Mouse (Mus musculus) neural tube, embryonic 13.5 days (tissue): ENCODE data around the gene Ube2h. TPM values are rescaled to one million over a fixed set of nuclear protein-coding genes. Genes with fewer than 3 reads are reported as not detected.

Experiments used
- ATAC-seq: fragments of 200-750 bp; cut with Nextera tagmentation; 2 replicates; pipeline ENCODE4 v1.8.0; 2017; ENCODE audit warnings: low read depth, mild to moderate bottlenecking, moderate TSS enrichment, moderate library complexity
- H3K27ac ChIP-seq: fragments of 300-500 bp; sonication (generic); replicated peaks from 2 replicates; pipeline ENCODE4 v1.5.1; 2015; ENCODE audit warnings: moderate library complexity, mild to moderate bottlenecking, inconsistent platforms
- H3K27me3 ChIP-seq: fragments of 300-500 bp; sonication (generic); 2 replicates; pipeline ENCODE4 v1.6.1; 2015; ENCODE audit warnings: mild to moderate bottlenecking, inconsistent platforms
- H3K36me3 ChIP-seq: fragments of 300-500 bp; sonication (generic); 2 replicates; pipeline ENCODE4 v1.6.1; 2015; ENCODE audit warnings: mild to moderate bottlenecking, inconsistent platforms
- H3K4me1 ChIP-seq: fragments of 300-500 bp; sonication (generic); replicated peaks from 2 replicates; pipeline ENCODE4 v1.6.1; 2015; ENCODE audit warnings: inconsistent platforms
- H3K4me2 ChIP-seq: fragments of 300-500 bp; sonication (generic); 2 replicates; pipeline ENCODE4 v1.6.1; 2015; ENCODE audit warnings: inconsistent platforms, mild to moderate bottlenecking, moderate library complexity
- H3K4me3 ChIP-seq: fragments of 300-500 bp; sonication (generic); 2 replicates; pipeline ENCODE4 v1.5.1; 2015; ENCODE audit warnings: mild to moderate bottlenecking, inconsistent platforms
- H3K9ac ChIP-seq: fragments of 300-500 bp; sonication (generic); 2 replicates; pipeline ENCODE4 v1.6.1; 2015; ENCODE audit warnings: moderate library complexity, mild to moderate bottlenecking, inconsistent platforms
- H3K9me3 ChIP-seq: fragments of 300-500 bp; sonication (generic); 2 replicates; pipeline ENCODE4 v1.6.1; 2016; ENCODE audit warnings: inconsistent platforms
- WGBS: fragments of 180-500 bp; shearing (Covaris S2); methylation state at CpG from one replicate; pipeline ENCODE4 v1.1.7; 2015; 5-methylcytosine and 5-hydroxymethylcytosine counted together
- polyA plus RNA-seq: library from polyadenylated mRNA; unstranded; fragments of >200 nt; fragmentation: Nextera tagmentation; extraction: Ambion mirVana; gene quantifications from 2 replicates; pipeline ENCODE4 v1.2.1, GENCODE M21; 2015

Ube2h gene
- polyA plus RNA-seq, 1 experiment from 2014 or later: 65.8 TPM

DNA sequence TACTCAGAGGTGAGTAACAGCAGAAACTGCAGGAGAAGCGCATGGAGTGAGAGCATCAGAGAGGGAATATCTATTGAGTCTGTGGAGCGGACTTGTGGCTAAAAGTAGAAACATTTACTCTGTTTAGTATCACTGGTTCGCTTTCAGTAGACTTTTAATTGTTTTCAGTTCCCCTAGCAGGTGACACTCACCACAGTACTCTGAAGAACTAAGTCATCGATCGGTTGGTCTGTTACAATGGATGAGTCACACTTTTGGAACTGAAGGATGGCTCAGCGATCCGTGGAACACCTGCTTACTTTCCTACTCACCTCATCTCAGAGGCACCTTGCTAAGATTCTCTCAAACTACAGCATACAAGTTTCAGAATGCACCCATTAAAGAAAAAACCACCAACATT lies 64.2 kb downstream of the Ube2h start:
- Histone ChIP-seq H3K36me3 (peaks cover 32% of the 10 kb centered on the region), H3K4me1 (no peaks in the 10 kb centered on the region), H3K27me3 (no peaks in the 10 kb centered on the region), H3K4me3 (no peak overlapping the region), H3K9me3 (no peaks in the 10 kb centered on the region), H3K9ac (no peak overlapping the region), H3K4me2 (no peak overlapping the region), H3K27ac (no peak overlapping the region)
- 93% methylated on average over 7 of the region's 7 CpGs for WGBS
- ATAC-seq: no peak

DNA sequence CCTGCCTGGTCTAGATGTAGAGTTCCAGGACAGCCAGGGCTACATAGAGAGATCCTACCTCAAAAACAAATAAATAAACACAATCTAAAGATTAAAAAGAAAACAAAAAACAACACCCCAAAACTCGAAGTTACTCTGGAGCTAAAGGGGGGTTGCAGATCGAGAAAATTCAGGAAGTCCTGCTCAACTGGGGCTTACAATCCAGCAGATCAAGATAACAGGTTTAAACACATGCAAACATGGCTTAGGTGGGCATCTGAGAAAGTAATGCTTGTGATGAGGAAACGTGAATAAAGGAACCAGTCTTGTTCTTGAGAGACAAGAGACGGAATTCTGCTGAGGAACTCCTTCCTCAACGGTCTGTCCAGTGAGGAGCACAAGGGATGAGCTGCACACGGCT lies 65.1 kb downstream of the Ube2h start:
- WGBS: 85% methylated on average over 6 of the region's 6 CpGs
- H3K4me1 ChIP-seq: no peaks in the 10 kb centered on the region
- no peaks in the 10 kb centered on the region for H3K27me3 ChIP-seq
- H3K27ac ChIP-seq: no peak overlapping the region
- peaks cover 30% of the 10 kb centered on the region for H3K36me3 ChIP-seq
- no peaks in the 10 kb centered on the region for H3K9me3 ChIP-seq
- ATAC-seq: no peak
- H3K4me2 ChIP-seq: no peak overlapping the region
- H3K4me3 ChIP-seq: no peak overlapping the region
- no peak overlapping the region for H3K9ac ChIP-seq

DNA sequence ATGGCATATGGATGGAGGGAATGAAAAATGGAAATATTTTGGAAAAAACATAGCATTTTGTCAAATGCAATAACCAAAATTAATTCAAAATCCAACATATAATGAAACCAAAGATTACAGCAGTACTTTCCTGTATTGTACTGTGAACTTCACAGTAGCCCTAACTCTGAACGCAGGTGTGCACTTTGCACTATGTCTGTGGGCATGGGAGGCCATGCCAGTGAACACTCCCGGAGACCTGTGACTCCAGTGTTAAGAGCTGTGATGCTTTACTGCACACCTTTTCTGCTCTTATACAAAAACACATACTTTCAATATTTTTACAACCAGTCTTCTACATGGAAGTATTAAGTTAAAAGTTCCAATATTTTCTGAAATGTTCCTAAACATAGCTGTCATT lies 66.3 kb downstream of the Ube2h start:
- WGBS: 97% methylated on average over 2 of the region's 2 CpGs
- Histone ChIP-seq H3K36me3 (peaks cover 36% of the 10 kb centered on the region), H3K27me3 (no peaks in the 10 kb centered on the region), H3K27ac (no peak overlapping the region), H3K4me1 (no peaks in the 10 kb centered on the region), H3K9me3 (no peaks in the 10 kb centered on the region), H3K4me3 (no peak overlapping the region), H3K9ac (no peak overlapping the region), H3K4me2 (no peak overlapping the region)
- ATAC-seq: no peak

DNA sequence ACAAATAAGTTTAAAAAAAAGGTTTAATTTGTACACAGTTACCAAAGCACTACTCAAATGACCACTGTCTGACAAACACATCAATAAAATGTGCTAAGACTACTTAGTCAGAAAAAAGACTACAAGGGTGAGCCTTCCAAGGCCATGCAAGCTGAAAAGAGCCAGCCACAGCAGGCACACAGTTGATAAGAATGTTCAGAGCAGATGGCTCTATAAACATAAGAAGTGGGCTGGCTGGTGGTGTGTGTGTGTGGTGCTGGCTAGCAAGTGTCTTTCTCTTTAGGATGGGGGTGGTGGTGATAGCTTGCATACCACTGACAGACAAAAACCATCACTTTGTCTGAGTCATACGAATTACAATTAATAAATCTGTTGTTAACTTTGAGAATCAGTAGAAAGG lies 67.8 kb downstream of the Ube2h start:
- WGBS: 88% methylated on average over 1 of the region's 1 CpGs

DNA sequence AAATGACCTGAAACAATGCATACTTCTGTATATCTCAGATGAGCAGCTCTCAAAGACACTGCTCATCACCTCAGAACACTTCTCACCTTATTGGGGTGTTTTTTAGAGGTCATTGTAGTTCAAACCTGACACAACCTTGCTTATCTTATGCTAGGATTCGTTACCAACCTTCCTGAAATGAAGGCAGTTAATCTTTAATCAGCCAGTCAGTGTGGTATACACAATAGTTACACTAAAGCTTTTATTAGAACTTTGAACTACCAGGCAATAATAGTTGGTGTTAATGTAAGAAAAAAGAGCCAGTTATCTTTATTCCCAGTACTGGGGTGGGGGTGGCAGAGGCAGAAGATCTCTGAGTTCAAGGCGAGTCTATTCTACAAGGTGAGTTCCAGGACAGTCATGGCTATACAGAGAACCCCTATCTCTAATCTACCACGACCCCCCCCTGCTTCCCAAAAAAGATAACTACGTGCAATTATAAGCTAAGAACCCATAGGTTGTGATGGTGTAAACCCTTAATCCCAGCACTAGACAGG lies 72.5 kb downstream of the Ube2h start:
- H3K27me3 ChIP-seq: no peaks in the 10 kb centered on the region
- H3K4me2 ChIP-seq: no peak overlapping the region
- no peaks in the 10 kb centered on the region for H3K4me1 ChIP-seq
- H3K4me3 ChIP-seq: no peak overlapping the region
- WGBS: 94% methylated on average over 4 of the region's 4 CpGs
- no peak overlapping the region for H3K27ac ChIP-seq
- no peak for ATAC-seq
- H3K36me3 ChIP-seq: peaks cover 20% of the 10 kb centered on the region; the same call in 1 of the 2 replicates
- H3K9ac ChIP-seq: no peak overlapping the region
- no peaks in the 10 kb centered on the region for H3K9me3 ChIP-seq

More for the DNA sequence above, 67.8 kb downstream of the Ube2h start:
- no peak overlapping the region for H3K4me3 ChIP-seq
- H3K4me2 ChIP-seq: no peak overlapping the region
- no peaks in the 10 kb centered on the region for H3K27me3 ChIP-seq
- H3K36me3 ChIP-seq: peaks cover 40% of the 10 kb centered on the region
- no peak overlapping the region for H3K27ac ChIP-seq
- H3K9me3 ChIP-seq: no peaks in the 10 kb centered on the region
- H3K9ac ChIP-seq: no peak overlapping the region
- H3K4me1 ChIP-seq: no peaks in the 10 kb centered on the region
- no peak for ATAC-seq

DNA sequence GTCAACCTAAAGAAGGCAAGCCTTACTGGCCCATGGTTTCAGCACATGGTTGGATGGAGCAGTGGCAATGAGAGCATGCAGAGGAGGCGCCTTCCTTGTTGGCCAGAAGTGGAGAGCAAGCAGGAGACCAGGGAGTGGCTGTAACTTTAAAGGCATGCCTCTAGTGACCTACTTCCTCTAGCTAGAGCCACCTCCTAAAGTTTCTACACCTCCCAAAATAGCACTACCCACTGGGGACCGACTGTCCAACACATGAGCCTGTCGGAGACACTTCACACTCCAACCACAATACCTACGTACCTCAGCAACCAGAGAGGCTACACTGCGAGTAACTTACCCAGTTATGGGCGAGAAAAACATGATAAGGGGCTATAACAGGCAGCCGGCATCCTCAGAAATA lies 74.1 kb downstream of the Ube2h start:
- Histone ChIP-seq H3K4me3 (no peak overlapping the region), H3K9ac (no peak overlapping the region), H3K36me3 (peaks cover 29% of the 10 kb centered on the region), H3K4me2 (no peak overlapping the region), H3K4me1 (no peaks in the 10 kb centered on the region), H3K27me3 (no peaks in the 10 kb centered on the region), H3K9me3 (no peaks in the 10 kb centered on the region), H3K27ac (no peak overlapping the region)
- 88% methylated on average over 7 of the region's 7 CpGs for WGBS
- ATAC-seq: no peak

DNA sequence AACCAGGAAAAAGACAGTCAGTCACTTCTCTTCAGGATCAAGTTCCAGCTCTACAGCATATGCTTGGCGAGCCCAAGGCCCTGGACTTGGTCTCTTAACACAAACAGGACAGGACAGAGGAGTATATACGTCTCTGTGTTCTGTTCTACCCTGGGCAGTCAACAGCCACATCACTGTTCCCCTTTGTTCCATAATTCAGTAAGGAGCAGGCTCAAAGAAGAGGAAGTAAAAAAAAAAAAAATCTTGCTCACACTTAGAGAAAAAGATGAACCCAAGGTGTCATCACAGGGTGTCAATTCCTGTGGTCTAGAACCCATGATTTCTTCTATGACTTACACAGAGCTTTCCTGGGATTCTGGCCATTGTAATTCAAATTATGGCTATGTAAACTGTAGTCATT lies 75.4 kb downstream of the Ube2h start:
- ATAC-seq: no peak
- H3K9ac ChIP-seq: no peak overlapping the region

DNA sequence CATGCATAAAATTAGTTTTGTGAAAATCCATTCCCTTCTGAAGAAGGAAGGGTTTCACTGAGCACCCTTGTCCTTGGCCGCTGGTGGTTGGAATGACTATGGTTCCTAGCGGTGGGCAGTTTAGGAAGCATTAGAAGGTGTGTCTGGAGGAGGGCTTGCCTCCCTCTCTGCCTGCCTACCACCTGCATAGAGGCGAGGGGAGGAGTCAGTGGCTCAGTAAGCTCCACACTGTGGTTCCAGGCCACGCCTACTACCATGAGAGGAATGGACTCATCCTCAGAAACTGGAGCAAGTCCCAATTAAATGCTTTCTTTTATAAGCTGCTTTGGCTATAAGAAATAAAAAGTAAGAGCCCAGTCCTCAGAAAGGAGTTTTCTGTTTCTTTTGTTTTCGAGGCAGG lies 76.0 kb downstream of the Ube2h start:
- Histone ChIP-seq H3K4me3 (no peak overlapping the region), H3K27me3 (no peaks in the 10 kb centered on the region), H3K4me2 (no peak overlapping the region), H3K27ac (no peak overlapping the region), H3K4me1 (no peaks in the 10 kb centered on the region), H3K36me3 (peaks cover 23% of the 10 kb centered on the region), H3K9me3 (no peaks in the 10 kb centered on the region), H3K9ac (no peak overlapping the region)
- WGBS: 73% methylated on average over 5 of the region's 5 CpGs
- no peak for ATAC-seq

More for the DNA sequence above, 75.4 kb downstream of the Ube2h start:
- H3K36me3 ChIP-seq: peaks cover 28% of the 10 kb centered on the region
- no peak overlapping the region for H3K27ac ChIP-seq
- WGBS: 85% methylated on average over 2 of the region's 2 CpGs
- no peaks in the 10 kb centered on the region for H3K27me3 ChIP-seq
- H3K4me1 ChIP-seq: no peaks in the 10 kb centered on the region
- H3K9me3 ChIP-seq: no peaks in the 10 kb centered on the region
- H3K4me3 ChIP-seq: no peak overlapping the region
- no peak overlapping the region for H3K4me2 ChIP-seq

DNA sequence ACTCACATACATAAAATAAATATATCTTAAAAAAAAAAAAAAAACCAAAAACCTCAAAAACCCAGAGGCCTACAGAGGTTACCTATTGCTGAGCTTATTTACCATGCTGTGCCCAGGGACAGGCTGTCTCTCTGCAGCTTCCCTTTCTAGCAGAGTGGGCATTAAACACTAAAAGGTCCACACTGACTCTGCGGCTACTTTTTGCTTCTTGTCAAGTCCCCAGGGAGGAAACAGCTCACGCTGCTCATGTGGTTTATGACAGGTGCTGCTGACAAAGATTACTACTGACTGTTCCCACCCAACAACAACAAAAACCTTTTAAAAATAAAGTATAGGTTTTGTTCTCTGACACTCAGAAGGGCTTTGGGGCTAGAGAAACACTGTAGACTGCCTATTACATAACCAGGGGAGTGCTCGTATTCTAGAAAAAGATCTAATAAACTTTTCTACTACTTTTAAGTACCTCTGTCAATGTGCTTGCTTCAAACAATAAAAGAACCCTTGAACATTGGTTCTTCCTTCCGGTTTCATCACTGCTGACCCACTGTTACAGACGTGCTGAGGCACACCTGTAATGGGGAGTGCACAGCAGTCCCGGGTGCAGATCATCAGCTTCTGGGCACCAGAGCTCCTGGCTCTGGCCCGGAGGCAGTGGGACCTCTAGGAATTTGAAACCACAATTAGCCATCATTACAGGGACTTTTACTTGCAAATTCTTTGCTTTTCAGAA lies 77.2 kb downstream of the Ube2h start:
- no peak overlapping the region for H3K4me3 ChIP-seq
- no peak for ATAC-seq
- H3K4me2 ChIP-seq: no peak overlapping the region
- WGBS: 77% methylated on average over 7 of the region's 7 CpGs
- H3K27me3 ChIP-seq: no peaks in the 10 kb centered on the region
- H3K9me3 ChIP-seq: no peaks in the 10 kb centered on the region
- no peaks in the 10 kb centered on the region; the same call in 1 of the 2 replicates for H3K4me1 ChIP-seq
- H3K9ac ChIP-seq: no peak overlapping the region
- no peak overlapping the region for H3K27ac ChIP-seq
- H3K36me3 ChIP-seq: peaks cover 22% of the 10 kb centered on the region; the same call in 1 of the 2 replicates

DNA sequence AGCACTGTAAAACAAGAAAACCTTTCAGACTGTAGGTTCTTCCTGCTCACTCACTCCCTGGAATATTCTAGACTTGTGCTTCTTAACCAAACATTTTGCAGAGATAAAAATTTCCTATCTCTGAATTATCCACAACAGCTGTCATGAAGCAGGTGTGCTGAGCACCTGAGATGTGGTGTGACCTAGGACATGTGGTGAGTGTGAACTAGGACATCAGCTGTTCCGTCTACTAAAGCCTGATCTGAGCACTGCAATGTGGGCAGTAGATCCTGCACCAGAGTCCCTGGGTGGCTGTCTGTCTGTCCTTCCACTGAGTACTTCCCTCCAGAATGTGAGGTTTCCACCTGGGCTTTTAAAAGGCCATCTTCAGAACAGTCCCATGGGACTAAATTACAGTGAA lies 79.6 kb downstream of the Ube2h start:
- 93% methylated on average over 1 of the region's 1 CpGs for WGBS
- Histone ChIP-seq H3K4me2 (no peak overlapping the region), H3K4me3 (no peak overlapping the region), H3K36me3 (peaks cover 33% of the 10 kb centered on the region), H3K4me1 (no peaks in the 10 kb centered on the region; the same call in 1 of the 2 replicates), H3K27ac (no peak overlapping the region), H3K9me3 (no peaks in the 10 kb centered on the region), H3K27me3 (no peaks in the 10 kb centered on the region), H3K9ac (no peak overlapping the region)
- ATAC-seq: no peak

DNA sequence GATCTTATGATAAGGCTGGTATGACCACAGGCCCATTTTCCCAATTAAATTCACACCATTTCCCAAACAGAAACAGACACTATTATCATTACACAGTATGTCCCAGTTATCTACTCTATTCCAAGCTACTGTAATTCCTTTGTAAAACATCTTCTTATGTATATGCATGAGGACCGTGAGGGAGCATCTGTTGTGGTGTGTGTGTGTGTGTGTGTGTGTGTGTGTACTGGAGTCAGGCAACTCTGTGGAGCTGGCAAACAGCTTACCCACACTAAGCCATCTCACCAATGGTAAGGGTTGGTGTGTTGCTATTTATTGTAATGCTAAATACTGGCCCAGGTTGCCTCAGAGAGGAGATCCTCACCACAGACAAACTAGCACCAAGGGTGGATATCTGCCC lies 82.0 kb downstream of the Ube2h start:
- Histone ChIP-seq H3K27me3 (no peaks in the 10 kb centered on the region), H3K9me3 (no peaks in the 10 kb centered on the region), H3K4me3 (no peak overlapping the region), H3K27ac (no peak overlapping the region), H3K4me2 (no peak overlapping the region), H3K4me1 (no peaks in the 10 kb centered on the region; the same call in 1 of the 2 replicates), H3K36me3 (peaks cover 54% of the 10 kb centered on the region), H3K9ac (no peak overlapping the region)
- peak; percentile 47; the same call in 1 of the 2 replicates for ATAC-seq
- WGBS: 80% methylated on average over 1 of the region's 1 CpGs

DNA sequence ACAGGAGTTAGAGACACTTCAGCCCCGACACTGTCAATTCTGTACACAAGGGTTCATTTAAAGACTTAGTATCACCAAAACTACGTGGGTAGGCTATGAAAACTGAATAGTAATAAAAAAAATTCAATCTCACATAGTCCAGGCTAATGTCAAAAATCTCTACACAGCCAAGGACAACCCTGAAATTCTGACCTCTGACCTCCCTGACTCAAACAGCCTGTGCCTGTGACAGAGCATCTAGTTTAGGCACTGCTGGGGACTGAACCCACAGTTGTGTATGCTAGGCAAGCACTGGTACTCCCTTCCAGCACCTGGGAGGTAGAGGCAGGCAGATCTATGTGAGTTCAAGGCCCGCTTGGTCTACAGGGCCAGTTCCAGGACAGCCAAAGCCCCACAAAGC lies 86.8 kb downstream of the Ube2h start:
- no peak overlapping the region for H3K27ac ChIP-seq
- H3K9ac ChIP-seq: no peak overlapping the region
- no peak overlapping the region for H3K4me2 ChIP-seq
- ATAC-seq: no peak
- H3K9me3 ChIP-seq: no peaks in the 10 kb centered on the region
- peaks cover 60% of the 10 kb centered on the region for H3K36me3 ChIP-seq
- no peaks in the 10 kb centered on the region for H3K27me3 ChIP-seq
- H3K4me3 ChIP-seq: no peak overlapping the region
- WGBS: 92% methylated on average over 3 of the region's 3 CpGs
- H3K4me1 ChIP-seq: no peaks in the 10 kb centered on the region

DNA sequence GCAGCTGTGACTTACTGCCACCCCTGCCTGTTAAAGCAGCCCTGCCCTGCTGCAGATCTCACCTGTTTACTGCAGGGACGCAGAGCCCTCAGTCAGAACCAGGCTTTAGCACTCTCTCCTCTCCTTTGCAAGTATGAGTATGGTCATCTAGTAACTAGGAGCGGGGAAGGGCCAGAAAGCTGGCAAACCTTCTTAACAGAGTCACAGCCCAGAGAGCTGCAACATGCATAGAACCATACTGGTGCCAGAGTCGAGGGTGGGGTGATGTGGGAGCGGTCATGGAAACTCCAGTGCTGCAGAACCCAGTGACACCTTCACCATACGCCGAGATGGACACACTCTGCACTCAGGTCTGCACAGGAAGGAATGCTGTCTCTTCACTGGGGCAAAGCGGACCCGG lies 91.9 kb downstream of the Ube2h start:
- no peak overlapping the region for H3K9ac ChIP-seq
- H3K27ac ChIP-seq: no peak overlapping the region
- H3K27me3 ChIP-seq: no peaks in the 10 kb centered on the region
- no peaks in the 10 kb centered on the region for H3K4me1 ChIP-seq
- WGBS: 91% methylated on average over 8 of the region's 8 CpGs
- H3K36me3 ChIP-seq: peaks cover 32% of the 10 kb centered on the region
- no peak overlapping the region for H3K4me3 ChIP-seq
- ATAC-seq: no peak
- H3K4me2 ChIP-seq: no peak overlapping the region
- no peaks in the 10 kb centered on the region for H3K9me3 ChIP-seq
